Mouse (Mus musculus): ENCODE measurements around the gene Stac3. TPM values are rescaled to one million over a fixed set of nuclear protein-coding genes. Genes with fewer than 3 reads are reported as not detected.

The Stac3 gene
- 100 to 1,000 TPM; 381 to 402 TPM for total RNA-seq (2021)
- long read RNA-seq, experiment 1, partial matches to known transcripts, result 12 of 51 reads
- long read RNA-seq, experiment 1, other reads (novel, unspliced or antisense), result 34 of 51 reads
- long read RNA-seq, experiment 2, partial matches to known transcripts, result 13 of 35 reads
- long read RNA-seq, experiment 2, other reads (novel, unspliced or antisense), result 20 of 35 reads

DNA sequence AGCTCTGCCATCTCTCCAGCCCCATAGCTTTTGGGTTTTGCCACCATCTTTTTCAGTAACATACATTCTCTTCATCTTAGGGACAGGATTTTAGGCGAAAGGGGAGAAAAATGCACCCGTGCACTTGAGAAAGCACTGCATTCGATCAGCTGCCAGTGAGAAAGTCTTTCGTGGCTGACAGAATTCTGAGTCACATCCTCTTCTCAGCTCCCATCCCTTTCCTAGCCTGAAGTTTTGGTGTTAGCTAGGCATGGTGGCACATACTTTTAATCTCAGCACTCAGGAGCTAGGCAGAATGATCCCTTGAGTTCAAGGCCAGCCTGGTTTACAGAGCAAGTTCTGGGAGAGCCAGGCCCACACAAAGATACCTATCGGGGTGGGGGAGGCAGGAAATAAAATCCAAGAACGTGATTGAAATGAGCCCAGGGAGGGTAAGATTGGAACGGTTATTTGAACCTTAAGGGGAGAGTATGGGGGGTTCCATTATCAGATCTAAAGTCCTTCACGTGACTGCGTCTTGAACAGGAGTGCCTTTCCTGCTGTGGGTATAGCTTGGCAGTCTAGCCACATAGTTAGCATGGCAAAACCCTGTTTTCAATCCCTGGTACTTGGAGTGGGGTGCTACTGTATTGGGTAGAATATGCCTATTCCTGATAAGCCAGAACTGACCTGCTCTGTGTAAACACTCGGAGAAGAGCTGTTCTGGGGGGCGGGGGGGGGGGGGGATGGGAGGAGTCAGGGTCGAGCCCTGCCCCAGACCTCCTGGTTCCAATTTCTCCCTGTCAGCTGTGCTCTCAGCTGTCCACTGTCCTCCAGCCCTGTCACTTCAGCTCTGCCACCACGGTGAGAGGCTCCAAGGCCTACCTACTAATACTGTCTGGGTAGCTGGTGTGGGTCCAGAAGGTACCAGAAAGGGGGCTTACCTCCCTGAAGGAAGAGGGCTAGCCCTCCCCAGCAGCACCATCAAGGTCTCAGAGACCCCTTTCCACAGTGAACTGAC lies at the start of gene Stac3:
Gene Stac3 (plus strand): TSS at position 793 of the 1,000 bp plus-strand sequence.
- DNase-seq (ENCODE audit: low spot score), result peak; percentile 68

DNA sequence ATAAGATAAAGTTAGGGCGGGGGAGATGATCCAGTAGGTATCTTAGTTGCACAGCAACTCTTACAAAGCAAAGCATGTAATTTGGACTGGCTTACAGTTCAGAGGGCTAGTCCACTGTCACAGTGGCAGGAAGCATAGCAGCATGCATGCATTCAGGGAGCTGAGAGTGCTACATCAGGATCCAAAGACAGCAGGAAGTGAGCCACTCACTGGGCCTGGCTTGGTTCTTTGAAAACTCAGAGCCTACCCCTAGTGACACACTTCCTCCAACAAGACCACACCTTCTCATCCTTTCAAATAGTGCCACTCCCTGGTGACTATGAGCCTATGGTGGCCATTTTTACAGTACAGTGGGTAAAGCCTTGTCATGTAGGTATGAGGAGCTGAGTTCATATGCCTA lies 47.8 kb upstream of the Stac3 start:
- no peak for DNase-seq (ENCODE audit: low spot score)

DNA sequence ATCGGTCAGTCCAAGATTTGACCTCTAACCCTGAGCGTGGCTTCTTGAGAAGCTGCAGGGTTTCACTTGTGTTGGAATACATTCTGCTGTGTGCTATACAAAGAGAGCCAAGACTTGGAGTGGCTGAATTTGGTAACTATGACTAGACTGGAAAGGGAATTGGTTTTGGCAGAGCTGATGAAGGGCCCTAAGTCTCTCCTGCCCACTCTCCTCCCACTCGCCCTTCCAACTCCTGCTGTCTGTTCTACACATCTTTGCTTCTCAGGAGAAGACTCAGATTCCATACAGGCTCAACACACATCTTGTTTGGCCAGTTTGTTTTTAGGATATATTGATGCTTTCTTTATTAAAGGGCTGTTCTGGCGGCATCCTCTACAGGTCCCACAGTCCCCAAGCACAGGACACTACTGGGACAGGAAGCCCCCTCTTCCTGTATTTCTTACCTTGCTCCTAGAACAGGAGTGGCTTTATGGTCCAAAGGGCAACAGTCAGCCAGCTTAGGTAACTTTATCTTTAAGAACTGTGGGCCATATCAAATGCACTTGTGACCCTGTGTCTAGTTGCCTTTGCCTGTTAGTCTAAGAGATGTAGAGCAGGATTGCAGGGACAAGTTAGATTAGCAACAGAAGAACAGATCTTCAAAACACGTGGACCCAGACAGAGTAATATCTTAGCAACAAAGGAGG lies 38.9 kb upstream of the Stac3 start:
- DNase-seq (ENCODE audit: low spot score), result no peak

DNA sequence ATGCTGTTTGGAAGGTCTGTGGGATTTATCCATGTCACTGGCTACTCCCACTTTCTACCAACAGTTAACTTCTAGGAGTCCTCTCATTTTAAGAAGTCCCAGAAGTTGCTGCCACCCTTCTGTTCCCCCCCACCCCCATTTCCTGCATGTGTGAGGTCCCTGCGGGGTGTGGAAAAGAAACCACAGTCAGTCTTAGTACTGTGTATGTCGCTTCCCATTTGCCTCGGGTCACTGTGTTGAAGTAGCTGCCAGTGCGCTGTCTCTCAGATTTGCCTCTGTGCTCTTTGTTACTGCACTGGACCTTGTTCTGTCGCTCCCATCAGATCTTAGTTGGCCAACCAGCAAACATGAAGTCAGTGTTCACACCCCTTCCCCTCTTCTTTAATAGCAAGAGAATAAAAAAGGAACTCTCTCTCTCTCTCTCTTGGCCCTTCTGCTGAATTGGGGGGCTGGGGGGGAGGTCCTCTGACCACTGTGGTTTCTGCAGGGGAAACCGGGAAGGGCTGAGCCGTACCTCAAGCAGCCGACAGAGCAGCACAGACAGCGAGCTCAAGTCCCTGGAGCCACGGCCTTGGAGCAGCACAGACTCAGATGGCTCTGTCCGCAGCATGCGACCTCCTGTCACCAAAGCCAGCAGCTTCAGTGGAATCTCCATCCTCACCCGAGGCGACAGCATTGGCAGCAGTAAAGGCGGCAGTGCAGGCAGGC lies 30.1 kb upstream of the Stac3 start:
- DNase-seq (ENCODE audit: low spot score), result no peak

DNA sequence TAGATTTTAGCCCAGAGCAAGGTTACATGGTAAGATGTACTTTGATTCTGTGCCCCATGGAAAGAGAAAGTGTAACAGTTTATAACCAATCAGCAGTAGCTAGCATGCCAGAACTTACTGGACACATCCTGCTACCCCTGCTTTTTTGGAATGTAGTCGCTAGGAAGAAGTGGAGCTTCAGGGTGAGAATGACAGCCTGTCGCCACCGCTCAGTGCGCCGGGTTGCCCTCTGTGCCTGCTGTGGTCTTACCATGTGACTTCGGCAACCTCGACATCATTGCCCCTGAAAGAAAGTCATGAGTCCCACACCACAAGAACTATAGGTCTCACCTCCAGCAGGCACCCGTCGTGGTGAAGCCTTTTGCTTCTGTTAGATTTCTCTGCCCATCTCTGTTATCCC lies 28.8 kb upstream of the Stac3 start:
- DNase-seq (ENCODE audit: low spot score), result no peak

DNA sequence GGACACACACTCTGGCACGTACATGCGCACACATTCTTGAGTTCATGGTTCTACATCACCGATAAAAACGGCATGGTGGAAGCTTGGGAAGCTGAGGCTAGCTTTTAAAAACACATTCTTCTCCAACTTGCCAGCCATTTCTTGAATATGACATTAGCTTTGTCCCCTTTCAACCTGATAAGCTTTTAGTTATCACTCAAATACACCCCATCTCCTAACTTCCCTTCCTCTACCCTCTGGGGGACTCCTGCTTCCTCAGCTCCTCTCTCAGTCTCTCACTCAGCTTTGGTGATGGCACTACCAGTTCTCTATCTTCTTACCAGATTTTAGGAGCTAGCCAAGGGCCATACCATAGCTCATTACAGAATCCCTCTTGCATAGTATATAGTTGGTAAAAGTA lies 26.3 kb upstream of the Stac3 start:
- no peak for DNase-seq (ENCODE audit: low spot score)

DNA sequence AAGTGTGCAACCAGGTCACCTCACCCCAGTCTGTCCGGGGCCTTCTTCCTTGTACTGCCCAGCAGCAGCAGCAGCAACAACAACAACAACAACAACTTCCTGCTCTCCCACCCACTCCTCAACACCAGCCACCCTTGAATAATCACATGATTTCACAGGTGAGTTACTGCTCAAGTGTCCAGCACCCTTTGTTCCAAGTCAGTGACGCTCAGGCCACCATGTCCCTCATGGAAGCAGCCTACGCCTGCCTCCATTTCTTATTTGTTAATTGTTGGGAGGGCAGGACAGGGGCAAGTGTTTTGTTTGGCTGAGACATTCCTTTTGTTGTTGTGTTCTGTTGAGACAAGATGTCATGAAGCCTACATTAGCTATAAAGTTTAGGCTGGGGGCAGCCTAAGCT lies 24.9 kb upstream of the Stac3 start:
- DNase-seq (ENCODE audit: low spot score), result no peak

DNA sequence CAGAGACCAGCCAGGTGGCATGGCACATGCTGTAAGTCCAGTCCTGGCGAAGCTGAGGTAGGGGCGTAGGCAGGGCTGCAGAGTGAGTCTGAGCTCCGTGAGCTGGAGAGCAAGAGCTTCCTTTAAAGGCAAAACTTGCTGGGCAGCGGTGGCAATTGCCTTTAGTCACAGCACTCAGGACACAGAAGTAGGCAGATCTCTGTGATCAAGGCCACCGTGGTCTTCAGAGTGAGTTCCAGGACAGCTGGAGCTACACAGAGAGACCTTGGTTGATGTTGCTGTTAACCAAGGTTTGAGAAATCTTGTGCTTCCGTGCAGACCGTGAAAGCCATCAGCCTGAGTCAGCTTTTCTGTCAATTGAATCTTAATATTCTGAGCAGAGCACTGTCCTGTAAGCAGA lies 24.2 kb upstream of the Stac3 start:
- no peak for DNase-seq (ENCODE audit: low spot score)

DNA sequence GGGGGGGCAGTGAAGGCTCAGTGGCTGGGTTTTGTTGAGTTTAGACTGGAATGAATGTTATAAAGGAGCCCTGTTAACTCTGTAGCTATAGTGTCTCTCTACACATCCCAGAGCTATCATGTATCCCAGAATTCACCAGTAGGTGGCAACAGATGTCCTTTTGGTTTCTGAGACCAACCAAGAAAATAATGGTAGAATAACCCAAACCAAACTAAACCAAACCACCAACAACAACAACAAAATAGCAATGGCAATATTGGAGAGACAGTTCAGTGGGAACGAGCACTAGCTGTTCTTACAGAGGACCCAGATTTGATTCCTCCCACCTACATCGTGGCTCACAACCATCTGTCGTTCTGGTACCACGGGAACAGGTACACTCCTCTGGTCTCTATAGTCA lies 22.4 kb upstream of the Stac3 start:
- DNase-seq (ENCODE audit: low spot score), result peak; percentile 45

DNA sequence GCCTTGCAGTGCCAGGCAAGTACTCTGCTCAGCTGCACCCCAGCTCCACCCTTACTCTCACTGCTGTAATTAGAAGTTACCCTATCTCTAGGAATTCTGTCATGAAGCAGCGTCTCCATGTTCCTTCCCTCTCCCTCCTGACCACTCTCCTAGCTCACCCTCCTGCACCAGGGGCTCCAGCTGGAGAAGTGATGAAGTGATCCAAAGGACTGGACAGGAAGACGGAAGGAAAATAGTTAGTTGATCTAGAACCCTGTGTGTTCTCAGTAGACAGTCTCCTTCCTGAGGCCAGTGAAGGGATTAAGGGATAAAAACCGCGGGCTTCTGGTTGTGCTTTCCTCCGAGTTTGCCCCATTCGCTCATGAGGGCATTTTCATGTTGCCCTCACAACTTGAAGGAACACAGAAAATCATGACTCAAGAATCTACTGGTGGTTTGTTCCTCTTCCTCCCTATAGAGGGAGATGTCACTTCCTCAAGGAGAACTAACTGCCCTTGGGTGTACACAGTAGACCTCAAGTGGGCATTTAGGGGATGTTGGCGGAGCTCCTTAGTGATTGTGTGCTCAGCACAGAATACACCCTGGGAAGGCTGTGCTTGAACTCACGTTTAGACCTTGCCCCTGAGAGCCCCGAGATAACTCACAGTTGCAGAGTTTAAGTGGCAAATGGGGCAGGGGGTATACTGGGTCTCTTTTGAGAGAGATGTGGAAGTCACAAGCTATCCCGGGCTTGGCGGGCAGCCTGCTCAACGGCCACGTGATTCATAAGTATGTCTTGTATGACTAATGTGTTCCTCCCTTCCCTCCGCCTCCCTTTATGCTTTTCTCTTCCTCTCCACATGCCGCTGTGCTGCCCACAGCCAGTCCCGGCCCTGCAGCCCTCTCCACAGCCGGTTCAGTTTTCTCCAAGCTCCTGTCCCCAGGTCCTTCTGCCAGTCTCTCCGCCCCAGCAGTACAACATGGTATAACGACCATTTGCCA lies 20.4 kb upstream of the Stac3 start:
- DNase-seq (ENCODE audit: low spot score), result peak; percentile 37

DNA sequence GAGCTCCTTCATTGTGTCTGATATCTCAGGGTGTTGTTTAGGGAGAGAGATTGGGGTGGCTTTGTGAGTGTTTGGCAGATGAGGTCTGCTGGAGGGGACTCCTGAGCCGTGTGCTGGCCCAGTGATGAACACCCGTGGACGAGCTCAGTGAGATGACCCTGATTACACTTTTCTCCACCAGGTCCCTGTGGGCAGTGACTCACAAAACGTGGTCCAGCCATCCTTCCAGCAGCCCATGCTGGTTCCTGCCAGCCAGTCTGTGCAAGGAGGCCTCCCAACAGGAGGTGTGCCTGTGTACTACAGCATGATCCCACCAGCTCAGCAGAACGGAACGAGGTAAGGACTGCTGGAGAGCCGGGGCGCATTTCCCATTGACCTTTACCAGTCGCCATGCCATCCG lies 16.3 kb upstream of the Stac3 start:
- no peak for DNase-seq (ENCODE audit: low spot score)

DNA sequence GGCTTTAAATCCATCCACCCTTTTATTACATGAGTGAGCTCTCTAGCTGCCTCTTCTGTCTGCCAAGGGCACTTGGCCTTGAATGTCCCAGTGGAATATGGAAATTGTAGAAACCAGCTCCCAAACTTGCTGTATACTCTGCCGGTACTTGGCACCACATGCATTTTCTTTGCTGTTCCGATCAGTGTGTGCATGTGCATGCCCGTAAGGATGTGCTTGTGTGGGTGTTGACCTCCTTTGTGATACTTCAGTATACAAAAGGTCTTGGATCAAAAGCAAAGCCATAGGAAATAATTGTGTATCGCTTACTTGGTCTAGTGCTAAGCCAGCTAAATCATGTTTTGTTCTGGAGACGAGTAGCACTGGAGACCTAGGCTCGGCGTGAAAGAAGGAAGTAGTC lies 12.6 kb upstream of the Stac3 start:
- DNase-seq (ENCODE audit: low spot score), result no peak

DNA sequence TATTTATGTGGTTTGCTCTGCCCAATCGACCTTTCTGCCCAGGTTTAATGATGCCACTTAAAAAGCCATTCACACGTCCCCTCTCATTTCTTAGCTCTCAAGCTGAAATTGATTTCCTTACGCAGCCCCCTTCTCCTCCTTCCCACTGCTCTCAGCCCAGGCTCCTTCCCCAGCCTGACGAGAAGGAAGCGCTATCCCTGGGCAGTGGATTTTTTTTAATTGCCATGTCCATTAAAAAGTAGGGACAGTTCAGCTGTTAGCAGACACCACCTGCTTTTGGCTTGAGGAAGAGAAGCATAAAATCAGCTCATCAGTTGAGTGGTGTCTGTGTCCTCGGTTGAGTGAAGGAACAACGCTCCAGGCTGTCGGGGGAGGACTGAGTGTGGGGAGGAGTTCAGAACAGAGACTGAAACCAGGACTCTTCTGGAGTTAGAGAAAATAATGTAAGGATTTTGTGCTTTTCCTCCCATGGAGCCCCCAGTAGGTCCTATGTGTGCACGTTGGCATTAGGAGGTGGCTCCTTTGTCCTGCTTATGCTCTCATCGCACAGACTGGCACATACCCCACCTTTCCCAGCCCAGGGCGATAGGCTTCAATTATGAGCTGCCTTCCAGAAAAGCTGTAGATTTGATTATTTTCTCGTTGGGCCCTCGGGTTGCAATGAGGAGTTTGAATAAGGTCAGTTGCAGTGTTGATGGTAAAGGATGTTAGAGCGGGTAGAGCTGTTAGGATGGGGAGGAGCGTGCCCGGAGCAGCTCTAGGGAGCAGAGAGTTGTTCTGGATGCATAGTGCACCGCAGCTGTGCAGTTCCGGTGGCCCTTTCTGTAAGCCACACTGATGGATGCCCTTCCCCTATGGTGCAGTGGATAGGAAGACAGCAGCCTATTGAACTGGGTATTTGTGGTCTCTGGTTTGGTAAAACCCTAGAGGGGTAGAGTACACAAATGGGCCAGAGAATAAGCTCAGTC lies 11.0 kb upstream of the Stac3 start:
- no peak for DNase-seq (ENCODE audit: low spot score)

DNA sequence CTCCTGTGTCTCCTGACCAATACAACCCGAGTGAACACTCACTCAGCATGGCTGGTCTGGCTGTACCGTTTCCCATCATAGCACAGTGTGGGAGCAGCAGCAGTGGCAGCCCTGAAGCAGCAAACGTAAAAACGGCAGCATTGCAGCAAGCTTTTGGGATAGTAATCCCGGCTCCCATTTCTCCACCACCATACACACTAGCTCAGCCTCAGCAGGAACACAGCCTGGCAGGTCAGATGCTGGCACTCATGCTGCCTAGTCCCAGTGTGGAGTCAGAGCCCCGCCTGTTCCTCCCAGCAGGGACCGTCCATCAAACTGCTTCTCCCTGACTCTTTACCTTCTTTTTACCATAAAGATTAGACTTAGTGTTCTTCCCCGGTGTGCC lies 10.4 kb upstream of the Stac3 start:
- no peak for DNase-seq (ENCODE audit: low spot score)

DNA sequence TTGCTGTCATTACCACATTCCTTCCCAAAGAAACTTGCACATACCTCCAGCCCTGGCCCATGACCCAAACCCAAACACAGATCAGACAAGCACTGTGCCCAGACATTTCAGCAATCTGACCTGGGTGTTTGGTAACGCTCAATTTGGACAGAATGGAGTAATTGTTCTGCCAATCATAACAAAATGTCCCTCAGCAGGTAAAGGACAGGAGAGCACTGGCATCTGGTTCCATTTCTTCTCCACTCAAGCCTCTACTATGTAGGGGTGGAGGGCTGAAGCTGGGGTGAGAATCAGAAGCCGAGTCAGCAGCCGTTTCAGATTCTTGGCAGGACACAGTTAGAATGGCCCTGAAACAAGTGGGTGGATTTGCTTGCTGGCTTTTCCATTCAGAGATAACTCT lies 9.4 kb upstream of the Stac3 start:
- DNase-seq (ENCODE audit: low spot score), result no peak

DNA sequence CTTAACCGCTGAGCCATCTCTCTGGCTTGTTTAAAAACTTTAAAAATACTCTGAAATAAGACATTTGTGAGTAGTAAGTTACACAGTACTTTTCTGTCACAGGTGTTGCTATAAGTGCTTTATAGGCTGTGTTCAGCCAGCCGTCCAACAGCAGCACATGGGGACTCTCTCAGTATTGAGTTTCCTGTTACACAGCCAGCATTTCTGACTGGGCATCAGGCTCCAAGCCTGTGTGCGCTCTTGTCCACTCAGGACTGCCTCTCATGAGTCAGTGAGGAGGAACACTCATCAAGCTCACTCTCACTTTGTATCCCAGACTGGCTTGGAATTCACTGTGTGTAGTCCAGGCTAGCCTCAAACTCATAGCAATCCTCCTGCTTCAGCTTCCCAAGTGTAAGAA lies 5.3 kb upstream of the Stac3 start:
- no peak for DNase-seq (ENCODE audit: low spot score)

DNA sequence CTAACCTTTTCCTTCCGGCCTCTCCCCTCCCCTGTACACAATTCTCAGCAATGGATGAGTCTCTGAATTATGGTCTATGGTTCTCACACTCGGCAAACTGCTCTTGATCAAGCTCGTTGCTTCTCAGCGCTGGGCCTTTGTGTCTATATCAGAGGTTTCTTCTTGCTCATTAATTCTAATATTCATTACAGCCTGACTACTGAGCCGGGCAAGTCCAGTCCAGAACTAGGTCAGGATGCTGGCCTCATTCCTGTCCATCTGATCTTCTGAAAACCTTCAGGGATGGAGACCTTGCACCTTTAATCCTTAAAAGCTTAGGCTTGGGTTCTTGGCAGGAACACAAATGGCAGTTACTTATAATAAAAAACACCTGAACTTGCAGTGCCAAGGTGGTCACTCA lies 2.0 kb upstream of the Stac3 start:
- DNase-seq (ENCODE audit: low spot score), result no peak

DNA sequence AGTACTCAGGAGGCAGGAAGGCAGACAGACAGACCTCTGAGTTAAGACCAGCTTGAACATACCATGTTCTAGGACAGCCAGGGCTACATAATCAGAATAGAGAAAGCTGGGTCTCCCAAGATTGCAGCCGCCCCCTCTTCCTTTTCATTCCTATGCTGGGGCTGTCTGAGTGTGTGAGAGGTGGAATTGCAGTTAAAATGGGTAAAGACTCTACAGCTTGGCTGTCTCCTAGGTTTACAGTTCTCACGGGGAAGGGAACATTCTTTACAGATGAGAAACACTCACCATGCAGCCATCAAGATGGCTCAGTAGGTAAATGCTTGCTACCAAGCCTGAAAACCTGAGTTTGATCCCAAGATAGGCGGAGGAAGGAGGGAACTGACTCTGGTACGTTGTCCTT lies 1.4 kb upstream of the Stac3 start:
- DNase-seq (ENCODE audit: low spot score), result no peak

DNA sequence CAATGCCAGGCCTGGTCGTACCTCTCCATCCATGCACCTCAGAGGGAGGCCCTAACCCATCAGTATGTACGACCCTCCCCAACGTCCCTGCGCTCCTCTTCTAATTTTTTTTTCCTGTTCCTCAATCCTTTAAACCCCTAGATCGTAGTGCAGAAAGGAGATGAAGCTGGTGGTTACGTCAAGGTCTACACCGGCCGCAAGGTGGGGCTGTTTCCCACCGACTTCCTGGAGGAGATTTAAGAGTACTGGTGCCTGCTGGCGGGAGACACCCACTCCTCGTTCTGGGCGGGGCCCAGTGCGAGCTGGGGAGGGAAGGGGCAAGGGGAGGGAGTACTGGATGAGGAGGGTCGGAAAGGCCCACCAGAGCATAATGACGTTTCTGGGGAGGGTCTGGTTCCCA lies 6.8 kb downstream of the Stac3 start:
- DNase-seq (ENCODE audit: low spot score), result peak; percentile 69
